Mouse (Mus musculus): Measurements from ENCODE around the gene Vmn2r88. TPM values are rescaled to one million over a fixed set of nuclear protein-coding genes. Genes with fewer than 3 reads are reported as not detected.

The Vmn2r88 gene
- not detected in 2 replicates for polyA plus RNA-seq (2015; fragmentation: Nextera tagmentation; extraction: Ambion mirVana)

GRCm38 (mm10) chr14:51410520-51410919 is at the start of gene Vmn2r88:
Gene Vmn2r88, plus strand, starts transcription at chr14:51410820.
- TF ChIP-seq CTCF (IDR thresholded peaks at IDR 0.05; ENCODE audit: low read depth) = no peak
- TF ChIP-seq EP300 (optimal IDR thresholded peaks at IDR 0.05) = no peak
- WGBS = 64% methylated on average over 1 of the region's 1 CpGs

GRCm38 (mm10) chr14:51361456-51361855 is 49.2 kb upstream of the Vmn2r88 start, which contains the start of gene Gm7247:
Gene Gm7247, plus strand, starts transcription at chr14:51361756.
- Histone ChIP-seq H3K36me3 (ENCODE audit: control insufficient read depth, insufficient read depth, low read length) (no peaks in the 10 kb centered on the region), H3K27me3 (ENCODE audit: control insufficient read depth, insufficient read depth, low read length) (no peaks in the 10 kb centered on the region; the same call in 1 of the 2 replicates), H3K9me3 (ENCODE audit: control insufficient read depth, low read length) (no peaks in the 10 kb centered on the region), H3K9ac (ENCODE audit: low read length) (no peak within 1 kb of the TSS), H3K4me1 (replicated peaks; ENCODE audit: control insufficient read depth, insufficient read depth) (no peaks in the 10 kb centered on the region), H3K4me3 (ENCODE audit: low read depth, low read length) (no peak within 1 kb of the TSS), H3K4me2 (replicated peaks; ENCODE audit: low read depth) (no peak within 1 kb of the TSS), H3K27ac (replicated peaks) (no peak within 1 kb of the TSS)
- no peak for TF ChIP-seq EP300 (optimal IDR thresholded peaks at IDR 0.05)
- TF ChIP-seq CTCF (IDR thresholded peaks at IDR 0.05; ENCODE audit: low read depth) = no peak
- ATAC-seq (ENCODE audit: low FRiP score, low TSS enrichment) (no peak), DNase-seq (ENCODE audit: low spot score) (no peak)
- 74% methylated on average over 1 of the region's 1 CpGs for WGBS

More at GRCm38 (mm10) chr14:51410520-51410919, at the start of gene Vmn2r88:
- H3K9me3 ChIP-seq (ENCODE audit: control insufficient read depth, low read length) = no peaks in the 10 kb centered on the region
- H3K4me1 ChIP-seq (replicated peaks; ENCODE audit: control insufficient read depth, insufficient read depth) = no peaks in the 10 kb centered on the region
- no peaks in the 10 kb centered on the region for H3K36me3 ChIP-seq (ENCODE audit: control insufficient read depth, insufficient read depth, low read length)
- no peak within 1 kb of the TSS for H3K9ac ChIP-seq (ENCODE audit: low read length)
- H3K27ac ChIP-seq (replicated peaks) = no peak within 1 kb of the TSS
- ATAC-seq (ENCODE audit: low FRiP score, low TSS enrichment) (no peak), DNase-seq (ENCODE audit: low spot score) (no peak)
- H3K4me3 ChIP-seq (ENCODE audit: low read depth, low read length) = no peak within 1 kb of the TSS
- no peak within 1 kb of the TSS for H3K4me2 ChIP-seq (replicated peaks; ENCODE audit: low read depth)
- H3K27me3 ChIP-seq (ENCODE audit: control insufficient read depth, insufficient read depth, low read length) = no peaks in the 10 kb centered on the region

GRCm38 (mm10) chr14:51382805-51383204 is 27.8 kb upstream of the Vmn2r88 start:
- no peak for DNase-seq (ENCODE audit: low spot score)
- ATAC-seq (ENCODE audit: low FRiP score, low TSS enrichment) = 0 out of 2 replicates have a peak, but pooled peaks have one; percentile 24
- Histone ChIP-seq H3K27me3 (ENCODE audit: control insufficient read depth, insufficient read depth, low read length) (no peaks in the 10 kb centered on the region), H3K4me1 (replicated peaks; ENCODE audit: control insufficient read depth, insufficient read depth) (no peaks in the 10 kb centered on the region), H3K27ac (replicated peaks) (no peak overlapping the region), H3K9me3 (ENCODE audit: control insufficient read depth, low read length) (no peaks in the 10 kb centered on the region), H3K9ac (ENCODE audit: low read length) (no peak overlapping the region), H3K4me3 (ENCODE audit: low read depth, low read length) (no peak overlapping the region), H3K36me3 (ENCODE audit: control insufficient read depth, insufficient read depth, low read length) (no peaks in the 10 kb centered on the region), H3K4me2 (replicated peaks; ENCODE audit: low read depth) (no peak overlapping the region)
- TF ChIP-seq EP300 (optimal IDR thresholded peaks at IDR 0.05) = no peak
- TF ChIP-seq CTCF (IDR thresholded peaks at IDR 0.05; ENCODE audit: low read depth) = no peak
- WGBS = 94% methylated on average over 20 of the region's 20 CpGs

- 95% methylated on average over 10 of the region's 10 CpGs for WGBS
- H3K4me1 ChIP-seq (replicated peaks; ENCODE audit: control insufficient read depth, insufficient read depth) = no peaks in the 10 kb centered on the region
- ATAC-seq (ENCODE audit: low FRiP score, low TSS enrichment) = no peak
- no peaks in the 10 kb centered on the region for H3K9me3 ChIP-seq (ENCODE audit: control insufficient read depth, low read length)
- TF ChIP-seq CTCF (IDR thresholded peaks at IDR 0.05; ENCODE audit: low read depth) (no peak), EP300 (optimal IDR thresholded peaks at IDR 0.05) (no peak)
- no peak overlapping the region for H3K4me2 ChIP-seq (replicated peaks; ENCODE audit: low read depth)
- H3K27ac ChIP-seq (replicated peaks) = no peak overlapping the region
- H3K4me3 ChIP-seq (ENCODE audit: low read depth, low read length) = no peak overlapping the region
- no peaks in the 10 kb centered on the region for H3K36me3 ChIP-seq (ENCODE audit: control insufficient read depth, insufficient read depth, low read length)
- no peak for DNase-seq (ENCODE audit: low spot score)
- H3K9ac ChIP-seq (ENCODE audit: low read length) = no peak overlapping the region
- H3K27me3 ChIP-seq (ENCODE audit: control insufficient read depth, insufficient read depth, low read length) = no peaks in the 10 kb centered on the region
Measured at GRCm38 (mm10) chr14:51384351-51384750, 26.3 kb upstream of the Vmn2r88 start.

GRCm38 (mm10) chr14:51385741-51386140 is 24.9 kb upstream of the Vmn2r88 start:
- Histone ChIP-seq H3K4me1 (replicated peaks; ENCODE audit: control insufficient read depth, insufficient read depth) (no peaks in the 10 kb centered on the region), H3K36me3 (ENCODE audit: control insufficient read depth, insufficient read depth, low read length) (no peaks in the 10 kb centered on the region), H3K4me2 (replicated peaks; ENCODE audit: low read depth) (no peak overlapping the region), H3K9me3 (ENCODE audit: control insufficient read depth, low read length) (no peaks in the 10 kb centered on the region), H3K4me3 (ENCODE audit: low read depth, low read length) (no peak overlapping the region), H3K27me3 (ENCODE audit: control insufficient read depth, insufficient read depth, low read length) (no peaks in the 10 kb centered on the region), H3K9ac (ENCODE audit: low read length) (no peak overlapping the region), H3K27ac (replicated peaks) (no peak overlapping the region)
- ATAC-seq (ENCODE audit: low FRiP score, low TSS enrichment) = no peak
- TF ChIP-seq CTCF (IDR thresholded peaks at IDR 0.05; ENCODE audit: low read depth) = no peak
- TF ChIP-seq EP300 (optimal IDR thresholded peaks at IDR 0.05) = no peak
- DNase-seq (ENCODE audit: low spot score) = no peak
- 90% methylated on average over 4 of the region's 4 CpGs for WGBS

GRCm38 (mm10) chr14:51387768-51388167 is 22.9 kb upstream of the Vmn2r88 start:
- ATAC-seq (ENCODE audit: low FRiP score, low TSS enrichment) = no peak
- no peak for TF ChIP-seq EP300 (optimal IDR thresholded peaks at IDR 0.05)
- no peak for TF ChIP-seq CTCF (IDR thresholded peaks at IDR 0.05; ENCODE audit: low read depth)
- no peak overlapping the region for H3K9ac ChIP-seq (ENCODE audit: low read length)
- H3K4me1 ChIP-seq (replicated peaks; ENCODE audit: control insufficient read depth, insufficient read depth) = no peaks in the 10 kb centered on the region
- no peaks in the 10 kb centered on the region for H3K27me3 ChIP-seq (ENCODE audit: control insufficient read depth, insufficient read depth, low read length)
- no peaks in the 10 kb centered on the region for H3K36me3 ChIP-seq (ENCODE audit: control insufficient read depth, insufficient read depth, low read length)
- H3K9me3 ChIP-seq (ENCODE audit: control insufficient read depth, low read length) = no peaks in the 10 kb centered on the region
- 96% methylated on average over 8 of the region's 8 CpGs for WGBS
- no peak overlapping the region for H3K27ac ChIP-seq (replicated peaks)
- no peak overlapping the region for H3K4me3 ChIP-seq (ENCODE audit: low read depth, low read length)
- no peak for DNase-seq (ENCODE audit: low spot score)
- no peak overlapping the region for H3K4me2 ChIP-seq (replicated peaks; ENCODE audit: low read depth)
